Mouse (Mus musculus) kidney, adult 2 months (tissue): ENCODE data around the gene Syt9. TPM values are rescaled to one million over a fixed set of nuclear protein-coding genes. Genes with fewer than 3 reads are reported as not detected.

ENCODE experiments used
- DNase-seq: peaks from one replicate; pipeline ENCODE4 v3.0.0; 2021
- H3K27ac ChIP-seq: fragments of 200-500 bp; 2 replicates; pipeline ENCODE4 v1.5.1; 2012; ENCODE audit warnings: low read depth, low read length, control low read depth, inconsistent platforms; ENCODE audit not compliant: insufficient read depth
- H3K27me3 ChIP-seq: fragments of 200-500 bp; replicated peaks from 2 replicates; pipeline ENCODE4 v1.6.1; 2012; ENCODE audit warnings: mild to moderate bottlenecking, moderate library complexity, low read length, inconsistent platforms; ENCODE audit not compliant: control insufficient read depth, insufficient read depth
- H3K36me3 ChIP-seq: fragments of 200-500 bp; 2 replicates; pipeline ENCODE4 v1.6.1; 2012; ENCODE audit warnings: mild to moderate bottlenecking, moderate library complexity, low read length, inconsistent platforms; ENCODE audit not compliant: control insufficient read depth, insufficient read depth
- H3K4me1 ChIP-seq: fragments of 200-500 bp; 2 replicates; pipeline ENCODE4 v1.6.1; 2011; ENCODE audit warnings: low read length; ENCODE audit not compliant: control insufficient read depth, insufficient read depth
- H3K4me3 ChIP-seq: fragments of 200-500 bp; 2 replicates; pipeline ENCODE4 v1.5.1; 2011; ENCODE audit warnings: mild to moderate bottlenecking, low read depth, low read length, control low read depth; ENCODE audit not compliant: insufficient read depth
- CTCF ChIP-seq: fragments of 200-500 bp; conservative IDR thresholded peaks from 2 replicates; pipeline ENCODE4 v1.5.1; 2011; ENCODE audit warnings: low read depth, mild to moderate bottlenecking, control low read depth, low read length, moderate library complexity, mixed read lengths; ENCODE audit not compliant: insufficient read depth, insufficient read length
- POLR2A ChIP-seq: fragments of 200-500 bp; IDR thresholded peaks from one replicate; pipeline ENCODE4 v1.6.1; 2011; ENCODE audit warnings: low read depth, low read length, control low read depth
- WGBS: fragments of 180-500 bp; shearing (Covaris S2); methylation state at CpG from one replicate; pipeline ENCODE4 v1.1.7; 2018; 5-methylcytosine and 5-hydroxymethylcytosine counted together
- polyA plus RNA-seq: library from polyadenylated mRNA; depleted of rRNA; stranded (reverse); fragments of >200 nt; gene quantifications from 2 replicates; pipeline ENCODE4 v1.2.3, GENCODE M21; 2012

The Syt9 gene
- polyA plus RNA-seq, 1 experiment: 1.1 TPM

DNA sequence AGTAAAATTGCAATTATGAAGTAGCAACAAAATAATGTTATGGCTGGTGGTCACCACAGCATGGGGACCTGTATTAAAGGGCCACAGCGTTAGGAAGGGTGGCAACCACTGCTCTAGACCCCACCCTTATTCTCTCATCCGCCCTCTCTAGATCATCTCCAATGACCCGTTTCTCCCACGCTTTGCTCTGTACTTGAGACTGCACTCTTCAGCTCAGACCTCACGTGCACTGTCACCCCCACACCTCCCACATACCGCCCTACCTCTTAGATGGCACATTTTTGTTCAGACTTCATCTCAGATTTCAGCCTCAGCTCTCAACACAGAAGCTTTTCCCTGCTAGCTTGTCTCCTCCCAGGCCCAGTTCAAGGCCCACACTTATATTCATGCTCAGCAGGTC lies 150.9 kb downstream of the Syt9 start:
- WGBS: 52% methylated on average over 6 of the region's 6 CpGs
- Histone ChIP-seq H3K36me3 (no peaks in the 10 kb centered on the region), H3K27ac (no peak overlapping the region), H3K4me3 (no peak overlapping the region), H3K4me1 (no peaks in the 10 kb centered on the region), H3K27me3 (no peaks in the 10 kb centered on the region)
- DNase-seq: no peak
- TF ChIP-seq POLR2A: no peak
- TF ChIP-seq CTCF: no peak

DNA sequence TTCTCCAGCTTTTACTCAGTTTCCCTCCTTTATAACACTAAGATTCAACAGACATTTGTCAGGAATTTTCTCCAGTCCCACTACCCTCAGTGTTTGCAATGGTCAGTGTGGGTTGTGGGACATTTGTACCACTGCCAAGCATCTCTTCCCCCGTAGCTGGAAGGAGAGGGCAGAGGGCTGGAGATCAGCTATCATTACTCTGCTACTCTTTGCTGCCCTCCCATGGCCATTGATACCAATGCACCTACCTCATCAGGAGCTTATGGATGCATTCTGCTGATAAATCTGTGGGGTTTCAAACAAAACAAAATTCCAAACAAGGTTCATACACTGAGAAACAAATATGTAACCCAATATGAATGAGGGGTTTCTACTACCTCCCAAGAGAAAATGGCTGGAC lies 155.8 kb downstream of the Syt9 start:
- DNase-seq: peak; percentile 47
- WGBS: 3% methylated on average over 1 of the region's 1 CpGs
- no peak overlapping the region for H3K4me3 ChIP-seq
- H3K27me3 ChIP-seq: no peaks in the 10 kb centered on the region
- H3K36me3 ChIP-seq: no peaks in the 10 kb centered on the region
- no peaks in the 10 kb centered on the region for H3K4me1 ChIP-seq
- no peak overlapping the region for H3K27ac ChIP-seq
- TF ChIP-seq CTCF: peak; percentile 65
- no peak for TF ChIP-seq POLR2A

DNA sequence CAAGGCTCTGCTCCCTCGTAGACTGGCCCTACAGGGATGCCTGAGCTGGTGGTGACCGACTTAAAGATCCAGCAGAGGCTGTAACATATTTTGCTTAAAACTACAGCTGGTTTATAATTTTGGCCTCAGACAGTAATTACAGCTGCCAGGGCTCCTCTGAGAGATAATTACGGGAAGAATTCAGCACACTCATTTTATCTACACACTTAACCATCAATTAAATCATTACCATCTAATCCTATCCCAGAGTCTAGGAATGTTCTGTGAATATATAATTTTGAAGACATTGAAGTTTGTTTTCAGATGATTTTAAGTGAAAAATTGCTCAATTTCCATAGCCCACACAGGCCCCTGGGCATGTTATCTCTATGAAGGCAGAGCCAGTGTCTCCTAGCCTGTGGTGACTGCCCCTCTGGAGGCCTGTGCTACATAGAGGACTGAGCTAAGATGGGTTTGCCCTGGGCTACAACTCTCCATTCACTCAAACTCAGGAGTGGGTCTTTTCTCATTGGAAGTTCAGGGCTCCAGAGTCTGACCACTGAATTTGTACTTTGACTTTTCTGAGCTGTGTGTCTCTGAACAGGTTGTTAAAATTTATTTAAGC lies 157.7 kb downstream of the Syt9 start:
- Histone ChIP-seq H3K36me3 (no peaks in the 10 kb centered on the region), H3K4me1 (no peaks in the 10 kb centered on the region), H3K27ac (no peak overlapping the region), H3K4me3 (no peak overlapping the region), H3K27me3 (no peaks in the 10 kb centered on the region)
- peak; percentile 41 for DNase-seq
- no peak for TF ChIP-seq CTCF
- no peak for TF ChIP-seq POLR2A
- 72% methylated on average over 3 of the region's 3 CpGs for WGBS

DNA sequence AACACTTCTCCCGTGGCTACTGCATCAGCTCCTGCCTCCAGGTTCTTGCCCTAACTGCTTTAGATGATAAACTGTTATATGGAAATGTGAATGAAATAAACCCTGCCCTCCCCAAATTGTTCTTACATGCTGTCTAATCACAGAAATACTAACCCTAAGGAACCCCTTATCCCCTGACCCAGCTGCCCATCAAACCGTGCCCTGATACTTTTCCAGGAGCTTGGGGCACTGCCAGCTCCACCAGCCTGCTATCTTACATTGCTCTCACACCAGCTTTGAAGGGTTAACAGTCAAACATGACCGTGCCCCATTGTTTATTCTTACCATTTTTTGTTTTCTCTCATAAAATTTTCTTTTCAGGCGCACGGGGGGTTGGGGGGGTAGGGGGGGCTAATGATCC lies 158.8 kb downstream of the Syt9 start:
- 52% methylated on average over 5 of the region's 5 CpGs for WGBS
- no peak overlapping the region for H3K4me3 ChIP-seq
- H3K36me3 ChIP-seq: no peaks in the 10 kb centered on the region
- peak; percentile 6 for DNase-seq
- no peaks in the 10 kb centered on the region for H3K27me3 ChIP-seq
- H3K27ac ChIP-seq: no peak overlapping the region
- no peaks in the 10 kb centered on the region for H3K4me1 ChIP-seq
- TF ChIP-seq POLR2A: no peak
- no peak for TF ChIP-seq CTCF

DNA sequence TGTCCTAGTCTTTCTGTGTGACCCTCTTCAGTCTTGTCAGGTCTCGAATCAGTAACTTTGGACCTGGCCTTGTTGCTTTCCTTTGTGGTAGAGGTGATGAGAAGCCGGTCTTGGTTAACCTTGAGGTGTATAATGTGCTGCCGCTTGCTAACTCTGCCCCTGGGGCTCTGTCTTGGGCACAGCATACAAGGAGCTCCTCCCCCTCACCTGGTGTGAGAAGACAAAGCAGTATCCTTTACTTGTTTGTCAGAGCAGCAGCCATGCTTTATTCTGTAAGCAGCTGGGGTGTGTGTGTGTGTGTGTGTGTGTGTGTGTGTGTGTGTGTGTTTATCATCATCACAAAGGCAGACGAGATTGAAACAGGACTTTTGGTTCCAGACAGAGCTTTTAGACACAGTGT lies 164.8 kb downstream of the Syt9 start:
- Histone ChIP-seq H3K27ac (no peak overlapping the region), H3K27me3 (no peaks in the 10 kb centered on the region), H3K4me3 (no peak overlapping the region), H3K36me3 (no peaks in the 10 kb centered on the region), H3K4me1 (no peaks in the 10 kb centered on the region)
- TF ChIP-seq CTCF: no peak
- no peak for TF ChIP-seq POLR2A
- no peak for DNase-seq
- WGBS: 79% methylated on average over 4 of the region's 4 CpGs

DNA sequence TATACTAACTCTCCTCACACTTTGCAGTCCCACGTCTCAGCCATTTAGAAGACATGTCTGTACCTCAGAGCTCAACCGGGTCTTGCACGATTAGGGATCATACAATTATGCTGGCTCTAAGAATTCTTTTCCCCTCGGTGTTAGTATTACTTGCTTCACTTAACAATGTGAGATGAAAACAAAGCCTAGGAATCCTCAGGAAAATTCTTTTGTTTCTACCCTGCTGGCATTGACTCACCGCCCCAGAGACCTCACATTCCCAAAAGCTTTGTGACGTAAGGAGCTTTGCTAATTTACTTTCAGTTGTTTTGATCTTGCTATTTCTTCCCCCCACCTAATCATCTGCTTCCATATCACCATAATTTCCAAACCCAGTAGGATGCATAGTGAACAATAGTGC lies 166.0 kb downstream of the Syt9 start:
- Histone ChIP-seq H3K4me3 (no peak overlapping the region), H3K27me3 (no peaks in the 10 kb centered on the region), H3K4me1 (no peaks in the 10 kb centered on the region), H3K27ac (no peak overlapping the region), H3K36me3 (no peaks in the 10 kb centered on the region)
- no peak for DNase-seq
- TF ChIP-seq CTCF (no peak), POLR2A (no peak)
- WGBS: 78% methylated on average over 6 of the region's 6 CpGs

DNA sequence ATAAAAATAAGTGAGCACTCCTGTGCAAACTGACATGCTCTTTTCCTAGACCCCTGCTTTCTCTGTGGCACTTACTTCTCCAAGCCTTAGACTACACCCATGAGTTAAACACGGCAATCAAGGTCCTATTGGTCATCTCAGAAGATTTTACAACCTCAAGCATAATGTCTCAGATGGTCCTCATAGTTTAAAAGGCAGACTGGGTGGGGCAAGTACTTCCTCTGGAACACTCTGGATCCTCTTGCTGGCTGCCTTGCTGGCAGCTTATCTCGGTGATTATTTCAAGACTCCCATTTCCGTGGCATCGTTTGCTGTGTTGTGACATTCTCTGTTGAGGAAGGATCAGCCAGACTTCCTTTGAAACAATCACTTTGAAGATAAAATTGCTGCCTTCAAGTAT lies 169.5 kb downstream of the Syt9 start:
- no peaks in the 10 kb centered on the region for H3K36me3 ChIP-seq
- no peak for TF ChIP-seq POLR2A
- TF ChIP-seq CTCF: no peak
- DNase-seq: no peak
- no peak overlapping the region for H3K27ac ChIP-seq
- H3K27me3 ChIP-seq: no peaks in the 10 kb centered on the region
- 32% methylated on average over 4 of the region's 4 CpGs for WGBS
- H3K4me3 ChIP-seq: no peak overlapping the region
- H3K4me1 ChIP-seq: no peaks in the 10 kb centered on the region

DNA sequence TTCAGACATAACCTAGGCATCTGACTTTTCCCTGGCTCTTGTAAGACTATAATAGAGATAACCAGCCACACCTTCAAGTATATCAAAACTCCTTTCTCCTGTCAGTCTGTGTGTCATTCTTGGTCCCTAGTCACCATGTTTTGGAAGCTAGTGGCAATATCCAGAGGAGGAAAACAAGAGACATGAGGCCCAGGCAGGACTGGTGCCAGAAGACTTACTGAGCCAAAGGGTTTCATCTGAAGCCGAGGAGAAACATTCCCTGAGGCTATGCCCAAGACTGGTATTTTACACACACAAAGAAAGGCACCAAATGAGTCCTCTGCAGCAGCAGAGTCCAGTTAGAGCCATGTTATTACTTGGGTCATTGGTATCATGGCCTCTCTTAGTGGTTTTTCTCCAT lies 174.5 kb downstream of the Syt9 start:
- TF ChIP-seq CTCF (no peak), POLR2A (no peak)
- Histone ChIP-seq H3K27me3 (no peaks in the 10 kb centered on the region), H3K36me3 (no peaks in the 10 kb centered on the region), H3K4me1 (no peaks in the 10 kb centered on the region), H3K27ac (no peak overlapping the region), H3K4me3 (no peak overlapping the region)
- no peak for DNase-seq
- WGBS: 50% methylated on average over 1 of the region's 1 CpGs
